Mouse (Mus musculus) forebrain, embryonic 11.5 days (tissue): ENCODE measurements at regions not wholly inside any gene's neighbourhood (a gene's known extent, or its start where the extent isn't known, plus 50 kb on each side); places are given as distances from the start of the nearest gene placed in this dataset.

Experiments used
- ATAC-seq: fragments of 200-750 bp; cut with Nextera tagmentation; replicated peaks from 2 replicates; pipeline ENCODE4 v1.8.0; 2017; ENCODE audit warnings: moderate TSS enrichment; ENCODE audit not compliant: low FRiP score
- DNase-seq: peaks from one replicate; pipeline ENCODE4 v3.0.0-alpha.2; 2017; ENCODE audit warnings: low spot score
- H3K27ac ChIP-seq: fragments of 300-500 bp; sonication (generic); 2 replicates; pipeline ENCODE4 v1.5.1; 2014; ENCODE audit warnings: low read depth, low read length
- H3K27me3 ChIP-seq: fragments of 300-500 bp; sonication (generic); 2 replicates; pipeline ENCODE4 v1.6.1; 2014; ENCODE audit warnings: mild to moderate bottlenecking, low read length, mixed read lengths; ENCODE audit not compliant: control insufficient read depth, insufficient read depth
- H3K36me3 ChIP-seq: fragments of 300-500 bp; sonication (generic); 2 replicates; pipeline ENCODE4 v1.6.1; 2014; ENCODE audit warnings: mild to moderate bottlenecking, low read length, moderate library complexity, mixed read lengths; ENCODE audit not compliant: control insufficient read depth, insufficient read depth
- H3K4me1 ChIP-seq: fragments of 300-500 bp; sonication (generic); replicated peaks from 2 replicates; pipeline ENCODE4 v1.6.1; 2014; ENCODE audit warnings: low read length, mixed read lengths; ENCODE audit not compliant: control insufficient read depth, insufficient read depth
- H3K4me2 ChIP-seq: fragments of 300-500 bp; sonication (generic); 2 replicates; pipeline ENCODE4 v1.6.1; 2014; ENCODE audit warnings: low read depth, mild to moderate bottlenecking, low read length, moderate library complexity, mixed read lengths; ENCODE audit not compliant: severe bottlenecking
- H3K4me3 ChIP-seq: fragments of 300-500 bp; sonication (generic); 2 replicates; pipeline ENCODE4 v1.5.1; 2014; ENCODE audit warnings: low read depth, low read length
- H3K9ac ChIP-seq: fragments of 300-500 bp; sonication (generic); 2 replicates; pipeline ENCODE4 v1.6.1; 2014; ENCODE audit warnings: low read length
- H3K9me3 ChIP-seq: fragments of 300-500 bp; sonication (generic); 2 replicates; pipeline ENCODE4 v1.6.1; 2016; ENCODE audit warnings: low read length, mixed read lengths; ENCODE audit not compliant: control insufficient read depth
- WGBS: fragments of 180-500 bp; shearing (Covaris S2); extraction: QIAGEN DNeasy Blood & Tissue Kit; methylation state at CpG from one replicate; pipeline ENCODE4 v1.1.7; 2014; 5-methylcytosine and 5-hydroxymethylcytosine counted together

GRCm38 (mm10) chr3:9200156-9200555, 409.7 kb downstream of the Zfp704 start:
- WGBS, result 87% methylated on average over 5 of the region's 5 CpGs
- no peak for ATAC-seq
- H3K27ac ChIP-seq, result no peak overlapping the region

GRCm38 (mm10) chr3:9198652-9199332, 411.1 kb downstream of the Zfp704 start:
- no peak overlapping the region for H3K9ac ChIP-seq
- no peak overlapping the region for H3K4me3 ChIP-seq
- DNase-seq, result no peak
- no peak overlapping the region for H3K4me2 ChIP-seq
- H3K9me3 ChIP-seq, result no peaks in the 10 kb centered on the region
- no peaks in the 10 kb centered on the region for H3K4me1 ChIP-seq
- no peak overlapping the region for H3K27ac ChIP-seq
- H3K36me3 ChIP-seq, result no peaks in the 10 kb centered on the region
- ATAC-seq, result no peak
- 86% methylated on average over 9 of the region's 9 CpGs for WGBS
- H3K27me3 ChIP-seq, result no peaks in the 10 kb centered on the region

More at GRCm38 (mm10) chr3:9200156-9200555, 409.7 kb downstream of the Zfp704 start:
- Histone ChIP-seq H3K4me3 (no peak overlapping the region), H3K4me2 (no peak overlapping the region), H3K9ac (no peak overlapping the region), H3K36me3 (no peaks in the 10 kb centered on the region), H3K9me3 (no peaks in the 10 kb centered on the region), H3K4me1 (no peaks in the 10 kb centered on the region), H3K27me3 (no peaks in the 10 kb centered on the region)
- DNase-seq, result no peak

GRCm38 (mm10) chr3:9195781-9196180, 414.1 kb downstream of the Zfp704 start:
- Histone ChIP-seq H3K9me3 (no peaks in the 10 kb centered on the region), H3K27me3 (no peaks in the 10 kb centered on the region), H3K36me3 (no peaks in the 10 kb centered on the region), H3K4me1 (no peaks in the 10 kb centered on the region), H3K4me3 (no peak overlapping the region), H3K9ac (no peak overlapping the region), H3K4me2 (no peak overlapping the region), H3K27ac (no peak overlapping the region)
- no peak for ATAC-seq
- WGBS, result 87% methylated on average over 8 of the region's 8 CpGs
- DNase-seq, result no peak

GRCm38 (mm10) chr3:9189366-9190287, 420.3 kb downstream of the Zfp704 start:
- WGBS, result 92% methylated on average over 15 of the region's 15 CpGs
- Histone ChIP-seq H3K4me3 (no peak overlapping the region), H3K9ac (no peak overlapping the region), H3K27me3 (no peaks in the 10 kb centered on the region), H3K36me3 (no peaks in the 10 kb centered on the region), H3K27ac (no peak overlapping the region), H3K9me3 (no peaks in the 10 kb centered on the region), H3K4me2 (no peak overlapping the region), H3K4me1 (no peaks in the 10 kb centered on the region)
- DNase-seq, result no peak
- ATAC-seq, result no peak

- no peak overlapping the region for H3K4me2 ChIP-seq
- H3K9ac ChIP-seq, result no peak overlapping the region
- no peak for ATAC-seq
Observed at GRCm38 (mm10) chr3:9186364-9187120, 423.3 kb downstream of the Zfp704 start.

GRCm38 (mm10) chr3:9181576-9181975, 428.3 kb downstream of the Zfp704 start:
- ATAC-seq (no peak), DNase-seq (no peak)
- H3K27ac ChIP-seq, result no peak overlapping the region
- no peaks in the 10 kb centered on the region for H3K4me1 ChIP-seq
- H3K4me3 ChIP-seq, result no peak overlapping the region
- WGBS, result 88% methylated on average over 11 of the region's 11 CpGs
- H3K9me3 ChIP-seq, result no peaks in the 10 kb centered on the region
- H3K9ac ChIP-seq, result no peak overlapping the region
- no peaks in the 10 kb centered on the region for H3K36me3 ChIP-seq
- no peaks in the 10 kb centered on the region for H3K27me3 ChIP-seq
- H3K4me2 ChIP-seq, result no peak overlapping the region

More at GRCm38 (mm10) chr3:9186364-9187120, 423.3 kb downstream of the Zfp704 start:
- no peak overlapping the region for H3K4me3 ChIP-seq
- WGBS, result 94% methylated on average over 6 of the region's 6 CpGs
- H3K27ac ChIP-seq, result no peak overlapping the region
- no peak for DNase-seq
- H3K9me3 ChIP-seq, result no peaks in the 10 kb centered on the region
- H3K4me1 ChIP-seq, result no peaks in the 10 kb centered on the region
- no peaks in the 10 kb centered on the region for H3K27me3 ChIP-seq
- H3K36me3 ChIP-seq, result no peaks in the 10 kb centered on the region

GRCm38 (mm10) chr3:9179641-9180040, 430.2 kb downstream of the Zfp704 start:
- no peaks in the 10 kb centered on the region for H3K27me3 ChIP-seq
- no peaks in the 10 kb centered on the region for H3K9me3 ChIP-seq
- no peak overlapping the region for H3K4me2 ChIP-seq
- H3K4me1 ChIP-seq, result no peaks in the 10 kb centered on the region
- no peak overlapping the region for H3K4me3 ChIP-seq
- DNase-seq (no peak), ATAC-seq (no peak)
- H3K36me3 ChIP-seq, result no peaks in the 10 kb centered on the region
- no peak overlapping the region for H3K9ac ChIP-seq
- no peak overlapping the region for H3K27ac ChIP-seq
- WGBS, result 76% methylated on average over 6 of the region's 6 CpGs

- H3K27ac ChIP-seq, result no peak overlapping the region
- no peaks in the 10 kb centered on the region for H3K9me3 ChIP-seq
- ATAC-seq (no peak), DNase-seq (no peak)
- no peak overlapping the region for H3K9ac ChIP-seq
- no peak overlapping the region for H3K4me3 ChIP-seq
- H3K27me3 ChIP-seq, result no peaks in the 10 kb centered on the region
- 95% methylated on average over 2 of the region's 2 CpGs for WGBS
- H3K4me2 ChIP-seq, result no peak overlapping the region
- no peaks in the 10 kb centered on the region for H3K4me1 ChIP-seq
- no peaks in the 10 kb centered on the region for H3K36me3 ChIP-seq
Observed at GRCm38 (mm10) chr3:9174517-9174832, 435.4 kb downstream of the Zfp704 start.
